Mouse (Mus musculus): ENCODE measurements around the gene Cpeb3.

DNA sequence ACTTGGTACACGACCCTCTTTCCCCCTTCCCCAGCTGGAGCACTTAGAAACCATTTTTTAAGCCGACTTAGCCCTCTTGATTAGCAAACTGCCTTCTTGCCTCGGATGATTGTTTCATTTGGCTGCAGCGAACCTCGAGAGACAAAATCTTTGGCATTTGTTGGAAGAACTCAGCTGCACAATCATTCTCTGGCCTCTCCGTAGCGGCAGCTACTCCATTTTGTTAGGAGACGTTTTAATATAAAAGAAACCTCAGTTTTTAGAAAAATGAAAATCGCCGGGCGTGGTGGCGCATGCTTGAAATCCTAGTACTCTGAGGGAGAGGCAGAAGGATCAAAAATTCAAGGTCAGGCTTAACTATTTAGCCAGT is 33.0 kb downstream of the Cpeb3 start:
- TF ChIP-seq POLR2A (IDR thresholded peaks at IDR 0.05; ENCODE audit: low read depth, low read length) (no peak), CTCF (IDR thresholded peaks at IDR 0.05; ENCODE audit: extremely low read depth, insufficient read depth, insufficient read length, insufficient replicate concordance) (no peak)

Data from spleen, adult 2 months (tissue).